Mouse (Mus musculus) fat pad, adult 2 months (tissue): ENCODE measurements around the gene Wbp1.

Experiments used
- DNase-seq: peaks from one replicate; pipeline ENCODE4 v3.0.0-alpha.2; 2011; ENCODE audit warnings: low read depth, low spot score; ENCODE audit errors: extremely low read depth

Wbp1 gene

GRCm38 (mm10) chr6:83141636-83142035, 20.3 kb upstream of the Wbp1 start:
- no peak for DNase-seq

GRCm38 (mm10) chr6:83140044-83140443, 18.7 kb upstream of the Wbp1 start:
- no peak for DNase-seq

DNA sequence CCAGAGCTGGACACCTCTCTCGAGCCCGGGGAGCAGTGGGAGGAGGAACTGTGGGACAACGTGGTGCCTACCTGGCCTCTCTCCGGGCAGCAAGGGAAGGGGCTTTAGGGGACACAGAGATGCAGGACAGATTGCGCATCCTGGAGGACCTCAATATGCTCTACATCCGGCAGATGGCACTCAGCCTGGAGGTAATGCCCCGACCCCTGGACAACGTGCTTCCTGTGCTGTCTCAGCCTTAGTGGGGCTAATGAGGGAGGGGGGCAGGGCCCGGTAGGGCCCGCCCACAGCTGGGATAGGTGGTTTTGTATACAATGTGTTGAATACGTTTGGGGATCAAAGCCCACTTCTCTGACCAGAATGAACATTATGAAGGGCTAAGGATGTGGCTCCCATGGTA, 16.7 kb upstream of the Wbp1 start:
- no peak for DNase-seq

DNA sequence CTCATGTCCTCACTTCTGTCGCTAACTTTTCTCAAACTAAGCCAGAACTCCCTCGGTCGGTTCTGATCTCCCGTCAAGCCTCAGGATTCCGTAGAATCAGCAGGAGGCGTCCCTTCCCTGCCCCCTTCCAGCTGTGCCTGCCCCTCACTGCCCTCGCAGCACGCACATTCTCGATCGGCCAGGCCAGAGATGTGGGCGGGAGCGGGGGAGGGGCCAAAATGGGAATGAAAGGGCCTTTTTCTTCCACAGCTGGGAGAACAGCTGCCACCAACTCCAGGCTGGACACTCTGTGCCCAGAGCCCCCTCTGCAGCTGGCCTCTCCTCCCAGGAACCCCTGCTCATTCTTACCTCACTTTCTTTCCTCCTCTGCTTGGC, 16.2 kb upstream of the Wbp1 start:
- no peak for DNase-seq

DNA sequence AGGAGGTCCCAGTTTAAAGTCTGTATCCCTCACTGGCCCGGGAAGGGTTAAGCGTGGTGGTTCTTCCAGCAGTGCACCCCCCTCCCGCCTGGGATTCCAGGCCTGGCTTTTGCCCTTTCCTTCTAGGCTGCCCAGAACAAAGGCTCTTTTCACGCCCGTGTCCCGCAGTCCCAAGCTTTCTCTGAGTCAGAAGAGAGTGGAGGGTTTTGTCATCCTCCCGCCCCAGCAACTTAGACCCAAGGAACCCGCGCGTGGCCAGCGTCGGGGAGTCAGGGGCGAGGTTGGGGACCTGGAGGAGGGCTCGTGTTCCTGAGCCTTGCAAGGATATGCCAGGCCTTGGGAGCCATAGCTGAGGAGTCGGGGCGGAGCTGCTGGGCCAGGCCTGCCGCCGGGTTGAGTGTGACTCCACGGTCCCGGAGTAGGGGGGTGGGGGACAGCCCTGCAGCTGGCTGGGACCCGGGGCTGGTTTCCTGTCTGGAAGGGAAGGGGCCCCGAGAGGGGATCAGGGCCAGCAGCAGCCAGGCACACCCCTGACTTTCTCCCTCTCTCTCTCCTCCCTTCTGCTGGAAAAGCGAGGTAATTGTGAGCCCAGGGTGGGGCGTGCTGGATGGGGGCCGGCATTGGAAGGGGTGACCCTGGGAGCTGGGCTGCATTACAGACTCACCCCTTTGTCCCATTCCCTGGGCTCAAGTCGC, 15.7 kb upstream of the Wbp1 start:
- no peak for DNase-seq

DNA sequence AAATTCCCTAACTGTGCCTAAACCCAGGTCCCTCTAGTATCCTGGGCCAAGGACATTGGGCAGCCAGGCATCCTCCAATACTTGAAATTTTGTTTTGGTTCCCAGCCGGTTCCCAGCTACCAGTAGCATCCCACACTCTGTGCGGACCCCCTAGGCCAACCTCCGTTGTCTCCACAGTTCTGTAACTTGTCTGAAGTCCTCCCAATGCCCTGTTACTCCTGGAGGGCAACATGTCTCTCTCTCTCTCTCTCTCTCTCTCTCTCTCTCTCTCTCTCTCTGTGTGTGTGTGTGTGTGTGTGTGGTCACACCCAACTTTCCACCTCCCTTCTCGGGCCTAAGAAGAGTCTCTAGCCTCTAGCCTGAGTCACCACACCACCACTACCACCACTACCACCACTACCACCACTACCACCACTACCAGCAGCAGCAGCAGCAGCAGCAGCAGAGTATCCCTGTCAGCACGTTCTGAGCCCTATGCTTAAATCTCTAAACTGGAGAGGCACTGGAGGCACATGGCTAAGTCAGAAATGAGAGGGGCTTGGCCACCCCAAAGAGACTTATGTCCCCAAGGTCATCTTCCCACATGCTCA, 15.0 kb upstream of the Wbp1 start:
- DNase-seq = no peak

DNA sequence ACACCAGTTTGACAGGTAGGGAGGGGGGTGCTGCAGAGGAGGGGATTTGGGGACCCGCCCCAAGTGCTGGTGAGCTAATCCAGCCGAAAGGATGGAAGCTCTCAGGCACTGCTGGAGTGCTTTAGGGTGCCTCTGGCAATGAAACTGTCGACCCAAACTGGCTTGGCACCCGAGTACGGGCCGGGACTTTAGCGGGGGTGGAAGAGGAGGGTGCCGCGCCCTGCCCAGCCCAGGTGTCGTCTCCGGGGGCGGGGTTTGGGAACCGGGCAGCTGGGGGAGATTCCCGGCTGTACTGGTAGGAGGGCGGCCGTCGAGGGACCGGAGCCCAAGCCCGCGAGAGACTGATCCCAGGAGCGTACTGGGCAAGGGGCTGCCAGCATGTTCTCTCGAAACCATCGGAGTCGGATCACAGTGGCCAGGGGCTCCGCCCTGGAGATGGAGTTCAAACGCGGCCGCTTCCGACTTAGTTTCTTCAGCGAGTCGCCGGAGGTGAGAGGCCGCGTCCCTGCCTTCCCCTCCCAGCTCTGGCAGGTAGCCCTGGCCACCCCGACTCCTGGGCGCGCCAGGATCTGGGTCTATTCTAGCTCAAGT, 14.3 kb upstream of the Wbp1 start:
- DNase-seq = no peak

DNA sequence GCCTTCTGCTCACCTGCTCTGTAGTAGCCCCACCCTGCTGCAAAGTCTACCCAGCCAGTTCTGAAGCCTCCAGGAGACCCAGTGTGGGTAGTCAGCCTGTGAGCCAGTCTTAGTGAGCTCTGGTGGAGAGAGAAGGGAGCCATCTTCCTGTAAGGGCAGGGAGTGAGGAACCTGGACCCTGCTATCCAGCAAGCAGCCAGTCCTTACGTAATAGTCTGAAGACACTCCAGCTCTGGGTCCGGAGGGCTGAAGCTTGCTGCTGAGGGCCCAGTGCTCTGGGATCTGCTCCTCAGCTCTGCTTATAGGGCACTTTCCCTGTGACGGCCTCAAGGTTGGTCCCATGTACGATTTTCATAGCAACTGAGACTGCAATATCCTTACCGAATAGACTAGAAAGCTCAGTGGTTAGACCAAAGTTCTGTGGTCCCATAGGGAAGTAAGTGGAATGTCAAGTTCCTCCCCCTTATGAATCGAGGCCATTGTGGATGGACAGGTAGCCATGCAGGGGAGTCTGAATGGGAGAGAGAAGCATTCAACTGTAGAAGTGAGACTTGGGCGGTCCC, 13.7 kb upstream of the Wbp1 start, which contains the start of gene Rtkn:
Gene Rtkn (plus strand): TSS at position 513 of the 563 bp plus-strand sequence.
- no peak for DNase-seq

GRCm38 (mm10) chr6:83134226-83134625, 12.9 kb upstream of the Wbp1 start:
- no peak for DNase-seq

GRCm38 (mm10) chr6:83132176-83132919, 11.0 kb upstream of the Wbp1 start:
- no peak for DNase-seq

- DNase-seq = no peak
Measured at GRCm38 (mm10) chr6:83131469-83132034, 10.2 kb upstream of the Wbp1 start.

- DNase-seq = no peak
Measured at GRCm38 (mm10) chr6:83127419-83127818, 6.1 kb upstream of the Wbp1 start.

GRCm38 (mm10) chr6:83125331-83125730, 4.0 kb upstream of the Wbp1 start, which contains the start of gene Ino80b:
Gene Ino80b (minus strand): TSS chr6:83125431.
- DNase-seq = no peak

DNA sequence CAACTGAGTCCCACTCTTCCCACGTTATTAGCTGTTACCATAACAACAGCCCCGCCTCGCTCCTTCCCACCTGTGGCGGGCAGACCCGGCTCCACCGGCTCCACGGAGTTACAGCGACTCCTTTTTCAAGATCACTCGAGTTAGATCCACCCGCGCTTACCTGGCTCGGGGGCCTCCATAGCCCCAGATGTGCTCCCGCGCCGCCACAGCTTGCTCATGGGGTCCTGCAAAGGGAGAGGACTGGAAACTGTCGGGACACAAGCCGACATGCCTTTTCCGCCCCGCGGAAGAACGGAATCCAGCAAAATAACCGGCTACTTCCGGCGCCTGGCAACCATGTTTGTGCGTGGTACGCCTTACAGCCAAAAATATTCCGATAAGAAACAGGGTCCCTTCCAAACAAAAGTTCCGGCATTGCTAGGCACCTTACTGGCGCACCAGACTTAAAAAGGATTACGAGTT, 3.5 kb upstream of the Wbp1 start:
- peak; percentile 68 for DNase-seq

- DNase-seq = no peak
Measured at GRCm38 (mm10) chr6:83122961-83123360, 1.6 kb upstream of the Wbp1 start.

DNA sequence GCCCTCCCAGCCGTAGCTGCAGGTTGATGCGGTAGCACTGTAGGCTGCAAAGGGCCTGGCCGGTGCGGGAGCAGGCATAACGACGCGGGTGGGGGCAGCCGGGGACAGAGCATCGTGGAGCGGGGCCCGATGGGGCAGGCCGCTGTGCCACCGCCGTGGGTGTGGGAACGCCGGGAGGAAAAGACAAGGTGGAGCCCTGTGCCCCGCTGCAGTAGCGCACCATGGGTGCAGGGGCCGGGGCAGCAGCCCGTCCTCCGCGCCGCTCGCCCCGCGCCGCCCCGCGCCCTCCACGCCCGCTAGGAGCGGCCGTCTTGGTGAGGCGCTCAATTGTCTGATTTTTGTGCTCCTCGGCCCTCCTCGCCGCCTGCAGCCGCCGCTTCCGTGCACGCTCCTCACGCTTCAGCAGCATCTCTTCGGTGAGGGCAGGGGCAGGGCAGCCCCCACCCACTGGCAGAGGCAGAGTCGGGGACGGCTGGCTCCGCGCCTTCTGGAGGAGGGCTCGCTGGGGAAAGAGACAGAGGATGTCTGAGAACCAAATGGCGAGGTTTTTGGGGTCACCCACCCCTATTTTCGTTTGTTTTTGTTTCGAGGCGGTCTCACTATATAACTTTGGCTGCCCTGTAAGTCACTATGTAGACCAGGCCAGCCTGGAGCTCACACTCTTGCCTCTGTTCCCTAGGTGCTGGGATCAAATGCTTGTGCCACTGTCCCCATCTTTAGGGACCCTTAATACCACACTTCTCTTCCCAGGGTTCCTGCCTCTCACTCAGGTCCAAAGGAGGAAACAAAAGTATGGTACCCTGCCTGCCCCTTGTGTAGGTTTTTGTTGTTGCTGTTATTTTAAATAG, 728 bp upstream of the Wbp1 start:
- DNase-seq = no peak

DNA sequence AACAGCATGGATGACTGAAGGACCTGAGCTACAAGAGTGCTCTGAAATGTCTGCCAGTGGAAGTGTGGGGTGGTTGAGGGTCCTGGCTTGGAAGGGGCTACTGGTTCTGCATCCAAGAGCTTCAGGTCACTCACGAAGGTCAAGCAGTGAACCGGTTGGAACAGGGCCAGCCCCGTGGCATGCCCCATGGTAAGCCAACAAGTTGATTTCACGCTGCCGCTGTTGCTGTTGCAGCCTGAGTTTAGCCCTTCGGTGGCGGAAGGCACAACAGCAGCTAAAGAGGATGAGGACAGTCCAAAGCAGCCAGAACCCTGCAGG, 1.7 kb downstream of the Wbp1 start:
- DNase-seq = no peak

DNA sequence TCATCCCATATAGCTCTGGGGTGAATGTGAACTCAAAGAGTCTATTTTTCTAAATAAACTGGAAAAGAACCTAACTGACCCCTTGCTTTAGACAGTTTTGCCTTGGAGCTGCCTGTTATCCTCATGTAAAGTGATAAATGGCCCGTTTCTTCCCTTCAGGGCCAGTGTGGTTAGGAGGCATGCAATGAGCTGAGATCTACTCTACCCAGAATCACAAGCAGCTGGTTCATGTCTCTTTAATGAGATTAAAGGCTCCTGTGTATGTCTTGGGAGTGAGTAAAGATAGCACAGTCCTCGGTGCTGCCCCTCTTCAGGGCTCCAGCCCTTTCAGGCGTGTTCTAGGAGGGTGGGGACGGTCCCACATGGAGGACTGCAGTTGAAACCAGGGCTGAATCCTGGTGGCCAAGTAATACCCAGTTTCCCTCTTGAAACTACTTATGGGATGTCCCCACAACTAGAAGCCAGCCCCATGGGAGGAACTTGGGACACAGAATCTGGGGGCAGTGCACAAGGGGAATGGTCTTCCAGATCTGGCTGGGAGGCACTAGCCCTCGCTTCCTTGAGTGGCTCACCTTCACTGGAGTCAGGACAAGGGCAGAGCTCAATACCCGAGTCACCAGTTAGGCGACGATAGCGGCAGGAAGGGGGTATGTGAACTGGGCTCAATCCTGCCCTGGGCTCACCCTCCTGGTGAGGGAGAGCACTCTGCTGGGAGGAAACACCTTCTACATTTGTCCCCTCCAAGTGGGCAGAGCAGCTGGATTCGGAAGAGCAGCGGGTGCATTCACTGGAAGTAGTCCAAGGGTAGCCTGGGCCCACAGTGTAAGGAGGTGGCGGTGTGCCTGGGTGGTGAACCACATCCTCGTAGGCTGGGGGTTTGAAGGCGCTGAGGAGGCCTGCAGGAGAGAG, 2.3 kb downstream of the Wbp1 start:
- no peak for DNase-seq

GRCm38 (mm10) chr6:83118369-83118768, 3.0 kb downstream of the Wbp1 start:
- DNase-seq = no peak
